Mouse (Mus musculus) ES-E14 (cell line): ENCODE measurements at regions not wholly inside any gene's neighbourhood (a gene's known extent, or its start where the extent isn't known, plus 50 kb on each side); places are given as distances from the start of the nearest gene placed in this dataset.

ENCODE experiments used
- DNase-seq: peaks from one replicate; pipeline ENCODE4 v3.0.0-alpha.2; 2013; ENCODE audit warnings: low read depth, low spot score
- H3K27ac ChIP-seq: 2 replicates; pipeline ENCODE4 v1.5.1; 2012; ENCODE audit warnings: low read depth, mild to moderate bottlenecking, low read length, moderate library complexity, mixed read lengths; ENCODE audit not compliant: poor library complexity, insufficient read depth, severe bottlenecking
- H3K36me3 ChIP-seq: 2 replicates; pipeline ENCODE4 v1.6.1; 2012; ENCODE audit warnings: mild to moderate bottlenecking, low read length, moderate library complexity, mixed read lengths; ENCODE audit not compliant: control insufficient read depth, poor library complexity, insufficient read depth, severe bottlenecking
- H3K4me1 ChIP-seq, 2 experiments: fragments of 150-350 bp in 1 of 2; sonication (generic) in 1 of 2; 2 replicates each; pipeline ENCODE4 v1.6.1; 2012; ENCODE audit warnings: low read length in 2 of 2, mild to moderate bottlenecking in 1 of 2, mixed read lengths in 1 of 2; ENCODE audit not compliant: control insufficient read depth in 2 of 2, insufficient read depth in 2 of 2, poor library complexity in 1 of 2
- H3K4me3 ChIP-seq, 2 experiments: fragments of 150-350 bp in 1 of 2; sonication (generic) in 1 of 2; 2 replicates each; pipeline ENCODE4 v1.5.1; 2012; ENCODE audit warnings: low read length in 2 of 2, low read depth in 1 of 2, mild to moderate bottlenecking in 1 of 2, mixed read lengths in 1 of 2; ENCODE audit not compliant: insufficient read depth in 1 of 2, poor library complexity in 1 of 2, severe bottlenecking in 1 of 2
- H3K9ac ChIP-seq: 2 replicates; pipeline ENCODE4 v1.6.1; 2012; ENCODE audit warnings: low read depth, mild to moderate bottlenecking, low read length, mixed read lengths; ENCODE audit not compliant: poor library complexity, insufficient read depth, severe bottlenecking
- H3K9me3 ChIP-seq: fragments of 150-350 bp; sonication (generic); 2 replicates; pipeline ENCODE4 v1.6.1; 2012; ENCODE audit warnings: low read depth, mild to moderate bottlenecking, low read length; ENCODE audit not compliant: control insufficient read depth, insufficient read depth
- CHD2 ChIP-seq: IDR thresholded peaks from 2 replicates; pipeline ENCODE4 v1.6.1; 2014; ENCODE audit warnings: mild to moderate bottlenecking, low read depth, low read length, inconsistent platforms
- HCFC1 ChIP-seq: IDR thresholded peaks from 2 replicates; pipeline ENCODE4 v1.6.1; 2012; ENCODE audit warnings: low read length, inconsistent platforms, borderline replicate concordance; ENCODE audit not compliant: insufficient read depth
- MAFK ChIP-seq: IDR thresholded peaks from 2 replicates; pipeline ENCODE4 v1.6.1; 2014; ENCODE audit warnings: mild to moderate bottlenecking, low read depth, low read length, inconsistent platforms; ENCODE audit not compliant: insufficient read depth
- ZC3H11A ChIP-seq: IDR thresholded peaks from 2 replicates; pipeline ENCODE4 v1.6.1; 2012; ENCODE audit warnings: low read depth, mild to moderate bottlenecking, inconsistent platforms, low read length, borderline replicate concordance
- ZNF384 ChIP-seq: IDR thresholded peaks from 2 replicates; pipeline ENCODE4 v1.6.1; 2012; ENCODE audit warnings: low read depth, low read length, inconsistent platforms
- in situ Hi-C, 2 experiments: fragments of 600-800 bp; cut with MboI; formaldehyde crosslinking; loops; one replicate each; pipeline ENCODE4 v1.15.1; 2025; ENCODE audit warnings: low sequenced_read_pairs in 2 of 2, inconsistent platforms in 1 of 2; ENCODE audit not compliant: unreplicated experiment in 2 of 2

DNA sequence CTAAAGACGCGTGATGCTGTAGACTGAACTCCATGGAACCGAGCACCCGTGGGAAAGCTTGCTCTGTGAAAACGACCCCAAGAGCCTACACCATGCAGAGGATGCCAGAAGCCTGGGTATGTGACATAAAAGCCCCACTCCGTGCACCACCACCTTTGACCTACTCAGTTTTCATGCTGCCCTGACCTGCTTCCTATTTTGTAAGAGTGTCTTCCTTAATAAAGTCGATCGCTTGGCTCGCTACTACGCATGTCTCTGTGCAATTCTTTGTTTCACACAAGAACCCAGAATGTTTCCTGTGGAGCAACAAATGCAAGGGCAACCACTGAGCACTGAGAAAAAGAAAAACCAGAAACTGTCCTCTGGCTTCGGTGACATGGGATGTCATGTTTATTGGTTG lies 60.5 kb downstream of the Sec61b start:
- Histone ChIP-seq H3K27ac (no peak overlapping the region), H3K9ac (no peak overlapping the region), H3K4me3 (no peak overlapping the region), H3K36me3 (no peaks in the 10 kb centered on the region), H3K9me3 (no peaks in the 10 kb centered on the region), H3K4me1 (no peaks in the 10 kb centered on the region)
- TF ChIP-seq ZC3H11A, result no peak
- no peak for TF ChIP-seq MAFK
- TF ChIP-seq CHD2, result no peak
- in situ Hi-C loops, result no loop called here
- no peak for DNase-seq

DNA sequence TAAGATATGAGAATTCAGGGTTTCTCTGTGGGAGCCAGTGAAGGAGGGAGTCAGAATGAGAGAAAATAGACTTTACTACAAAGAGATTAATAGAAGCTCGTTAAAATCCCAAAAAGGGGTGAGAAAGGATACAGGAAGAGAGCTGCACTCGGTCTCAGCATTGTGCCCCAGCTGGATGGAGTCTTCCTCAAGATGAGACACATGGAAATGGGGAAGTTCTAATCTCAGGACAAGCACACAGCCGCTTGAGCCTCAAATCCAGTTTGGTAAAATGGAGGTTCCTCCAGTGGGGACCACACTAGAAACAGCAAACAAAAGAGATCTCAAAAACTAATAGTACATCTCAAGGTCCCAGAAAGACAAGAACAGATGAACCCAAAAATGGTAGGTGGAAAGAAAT lies 93.2 kb downstream of the Sec61b start:
- Histone ChIP-seq H3K4me1 (no peaks in the 10 kb centered on the region), H3K9me3 (no peaks in the 10 kb centered on the region), H3K9ac (no peak overlapping the region), H3K4me3 (no peak overlapping the region), H3K27ac (no peak overlapping the region), H3K36me3 (no peaks in the 10 kb centered on the region)
- in situ Hi-C loops, result no loop called here
- no peak for DNase-seq
- TF ChIP-seq HCFC1, result no peak
- no peak for TF ChIP-seq CHD2
- TF ChIP-seq ZC3H11A, result no peak
- TF ChIP-seq ZNF384, result no peak
- no peak for TF ChIP-seq MAFK

DNA sequence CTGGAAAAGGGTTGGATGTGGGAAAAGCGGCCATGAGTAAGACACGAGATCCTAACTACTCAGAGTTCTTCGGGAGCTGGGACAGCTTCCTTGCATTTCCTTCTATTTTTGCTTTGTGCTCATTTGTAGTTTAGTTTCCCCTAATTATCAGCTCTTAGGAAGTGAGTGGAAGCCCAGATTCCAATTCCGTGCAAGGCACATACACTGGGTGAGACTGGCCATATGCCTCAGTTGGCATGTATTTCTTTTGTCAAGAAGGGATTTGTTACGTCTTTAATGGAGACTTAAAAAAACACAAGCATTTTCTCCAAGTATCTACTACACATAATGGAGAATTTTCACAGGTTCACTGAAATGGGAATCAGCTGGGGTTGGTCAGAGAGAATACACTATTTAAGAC lies 96.4 kb downstream of the Sec61b start:
- no peak overlapping the region for H3K4me3 ChIP-seq
- H3K4me1 ChIP-seq, result no peaks in the 10 kb centered on the region
- no peak overlapping the region for H3K9ac ChIP-seq
- no peak overlapping the region for H3K27ac ChIP-seq
- TF ChIP-seq ZC3H11A, result no peak
- no peak for TF ChIP-seq CHD2
- no peak for TF ChIP-seq HCFC1
- TF ChIP-seq MAFK, result no peak
- TF ChIP-seq ZNF384, result no peak
- H3K36me3 ChIP-seq, result no peaks in the 10 kb centered on the region
- in situ Hi-C loops, result no loop called here
- no peaks in the 10 kb centered on the region for H3K9me3 ChIP-seq
- DNase-seq, result no peak

DNA sequence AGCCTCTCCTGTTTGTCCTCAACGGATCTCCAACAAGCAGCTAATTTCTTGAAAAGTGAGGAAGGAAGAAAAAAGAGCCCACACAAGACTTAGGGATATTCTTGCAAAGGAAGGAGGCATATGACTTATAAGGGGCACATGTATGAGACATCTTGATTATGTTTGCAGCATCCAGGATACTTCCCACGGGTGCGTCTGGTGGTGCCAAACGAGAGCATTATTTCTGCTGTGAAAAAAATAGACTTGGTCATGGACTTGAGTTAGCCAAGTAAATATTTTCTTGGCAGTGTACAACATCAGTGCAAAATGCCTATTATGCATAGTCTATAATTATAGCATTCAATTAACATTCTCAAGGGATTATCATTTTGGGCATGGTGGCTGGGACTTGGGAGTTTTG lies 101.6 kb downstream of the Sec61b start:
- in situ Hi-C loops, result no loop called here
- no peaks in the 10 kb centered on the region for H3K36me3 ChIP-seq
- no peak overlapping the region for H3K27ac ChIP-seq
- H3K4me3 ChIP-seq, result no peak overlapping the region
- H3K9me3 ChIP-seq, result no peaks in the 10 kb centered on the region
- TF ChIP-seq ZNF384, result no peak
- no peak for TF ChIP-seq HCFC1
- H3K4me1 ChIP-seq, result no peaks in the 10 kb centered on the region
- no peak for DNase-seq
- no peak overlapping the region for H3K9ac ChIP-seq

DNA sequence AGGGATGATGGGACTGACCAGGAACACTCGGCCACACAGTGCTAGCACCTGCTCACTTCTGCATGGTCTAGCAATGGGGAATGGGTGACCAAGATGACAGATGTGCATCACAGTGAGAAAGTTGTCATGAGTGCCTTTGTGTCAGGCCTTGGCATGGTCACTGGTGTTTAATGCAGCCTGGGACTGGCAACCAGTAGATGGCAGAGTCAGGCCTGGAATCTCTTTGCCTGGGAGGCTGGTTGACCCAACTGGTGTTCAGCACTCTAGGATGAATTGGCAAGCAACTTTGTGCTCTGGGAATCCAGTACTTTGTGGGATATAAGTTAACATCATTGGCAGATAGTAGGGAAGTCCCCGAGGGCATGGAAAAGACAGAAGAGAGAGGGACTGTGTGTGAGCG lies 103.0 kb downstream of the Sec61b start:
- Histone ChIP-seq H3K36me3 (no peaks in the 10 kb centered on the region), H3K9me3 (no peaks in the 10 kb centered on the region), H3K9ac (no peak overlapping the region), H3K4me3 (no peak overlapping the region), H3K4me1 (no peaks in the 10 kb centered on the region), H3K27ac (no peak overlapping the region)
- no peak for TF ChIP-seq HCFC1
- no peak for TF ChIP-seq MAFK
- in situ Hi-C loops, result no loop called here
- DNase-seq, result no peak
